Mouse (Mus musculus) CH12.LX (cell line): ENCODE measurements around the gene Adam17.

ENCODE experiments used
- E2F4 ChIP-seq: IDR thresholded peaks from 2 replicates; pipeline ENCODE4 v1.6.1; 2011; ENCODE audit warnings: low read depth, low read length, improper control_type of control experiment; ENCODE audit not compliant: insufficient replicate concordance
- IRF4 ChIP-seq: IDR thresholded peaks from 2 replicates; pipeline ENCODE4 v1.6.1; 2014; ENCODE audit warnings: low read depth, mild to moderate bottlenecking, inconsistent platforms, low read length, improper control_type of control experiment
- MAX ChIP-seq: IDR thresholded peaks from 2 replicates; pipeline ENCODE4 v1.6.1; 2011; ENCODE audit warnings: low read length, improper control_type of control experiment
- POLR2AphosphoS2 ChIP-seq: IDR thresholded peaks from 2 replicates; pipeline ENCODE4 v1.6.1; 2011; ENCODE audit warnings: low read depth, low read length, improper control_type of control experiment
- RAD21 ChIP-seq: IDR thresholded peaks from 2 replicates; pipeline ENCODE4 v1.6.1; 2011; ENCODE audit warnings: low read depth, mild to moderate bottlenecking, low read length, improper control_type of control experiment, moderate library complexity
- SMC3 ChIP-seq: IDR thresholded peaks from 2 replicates; pipeline ENCODE4 v1.6.1; 2011; ENCODE audit warnings: low read depth, low read length, improper control_type of control experiment
- USF1 ChIP-seq: IDR thresholded peaks from 2 replicates; pipeline ENCODE4 v1.6.1; 2014; ENCODE audit warnings: low read depth, mild to moderate bottlenecking, inconsistent platforms, low read length, improper control_type of control experiment

DNA sequence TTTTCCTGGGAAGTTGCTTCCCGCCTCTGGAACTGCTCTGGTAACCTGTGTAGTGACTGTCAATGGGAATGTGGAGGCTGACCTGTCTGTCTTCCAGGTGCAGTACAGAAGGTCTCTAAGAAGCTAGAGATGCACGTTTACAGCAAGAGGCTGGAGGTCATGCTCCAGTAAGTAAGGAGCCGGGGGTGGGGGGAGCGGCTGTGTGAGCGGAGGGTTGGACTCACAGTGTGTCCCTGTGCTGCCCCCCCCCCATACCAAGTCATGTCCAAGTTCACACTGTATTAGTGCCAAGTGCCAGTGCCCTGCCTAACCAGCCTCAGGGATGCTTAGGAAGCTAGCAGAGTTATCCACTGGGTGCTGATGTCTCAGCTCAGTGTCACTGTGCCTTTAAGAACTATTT is 61.2 kb downstream of the Adam17 start:
- TF ChIP-seq IRF4 (no peak), E2F4 (no peak), MAX (no peak), RAD21 (no peak), POLR2AphosphoS2 (no peak), SMC3 (no peak), USF1 (no peak)
